Mouse (Mus musculus): ENCODE data around the gene Prune2. TPM values are rescaled to one million over a fixed set of nuclear protein-coding genes. Genes with fewer than 3 reads are reported as not detected.

Gene Prune2
- polyA plus RNA-seq, 1 experiment from 2014 or later = 1.2 TPM

Other genes with a start within 250 kb of the Prune2 start
- gene Vps13a, start 175.2 kb upstream of the Prune2 start, polyA plus RNA-seq (2014; fragmentation: Nextera tagmentation; extraction: Ambion mirVana) = 11.8 and 14.1 TPM in 2 replicates
- gene Foxb2, start 82.3 kb upstream of the Prune2 start, polyA plus RNA-seq (2014; fragmentation: Nextera tagmentation; extraction: Ambion mirVana) = 0.84 and 0.95 TPM in 2 replicates